Mouse (Mus musculus) limb, embryonic 14.5 days (tissue): ENCODE data around the gene Gm49358. TPM values are rescaled to one million over a fixed set of nuclear protein-coding genes. Genes with fewer than 3 reads are reported as not detected.
A peak's percentile ranks its signal among the peaks of the same experiment; 100 is the strongest.

Experiments
- ATAC-seq: fragments of 200-750 bp; cut with Nextera tagmentation; 2 replicates; pipeline ENCODE4 v1.8.0; 2017; ENCODE audit warnings: low read depth, moderate number of reproducible peaks, moderate TSS enrichment; ENCODE audit not compliant: low FRiP score
- DNase-seq: peaks from one replicate; pipeline ENCODE4 v3.0.0-alpha.2; 2015; ENCODE audit warnings: low spot score
- H3K27ac ChIP-seq: fragments of 300-500 bp; sonication (generic); replicated peaks from 2 replicates; pipeline ENCODE4 v1.5.1; 2014; ENCODE audit warnings: low read depth, mild to moderate bottlenecking, low read length, moderate library complexity, mixed read lengths
- H3K27me3 ChIP-seq: fragments of 300-500 bp; sonication (generic); 2 replicates; pipeline ENCODE4 v1.6.1; 2014; ENCODE audit warnings: low read length, mixed read lengths; ENCODE audit not compliant: control insufficient read depth, insufficient read depth
- H3K36me3 ChIP-seq: fragments of 300-500 bp; sonication (generic); 2 replicates; pipeline ENCODE4 v1.6.1; 2014; ENCODE audit warnings: mild to moderate bottlenecking, low read length, moderate library complexity, mixed read lengths; ENCODE audit not compliant: control insufficient read depth, insufficient read depth
- H3K4me1 ChIP-seq: fragments of 300-500 bp; sonication (generic); 2 replicates; pipeline ENCODE4 v1.6.1; 2014; ENCODE audit warnings: antibody characterized with exemption, low read length, mixed read lengths; ENCODE audit not compliant: control insufficient read depth, insufficient read depth
- H3K4me2 ChIP-seq: fragments of 300-500 bp; sonication (generic); replicated peaks from 2 replicates; pipeline ENCODE4 v1.6.1; 2014; ENCODE audit warnings: low read depth, mild to moderate bottlenecking, low read length, moderate library complexity; ENCODE audit not compliant: severe bottlenecking
- H3K4me3 ChIP-seq: fragments of 300-500 bp; sonication (generic); replicated peaks from 2 replicates; pipeline ENCODE4 v1.5.1; 2014; ENCODE audit warnings: low read length
- H3K9ac ChIP-seq: fragments of 300-500 bp; sonication (generic); 2 replicates; pipeline ENCODE4 v1.6.1; 2014; ENCODE audit warnings: mild to moderate bottlenecking, low read depth, low read length, moderate library complexity; ENCODE audit not compliant: severe bottlenecking
- H3K9me3 ChIP-seq: fragments of 300-500 bp; sonication (generic); 2 replicates; pipeline ENCODE4 v1.6.1; 2016; ENCODE audit warnings: low read length; ENCODE audit not compliant: control insufficient read depth
- POLR2A ChIP-seq: fragments of 200-500 bp; IDR thresholded peaks from 2 replicates; pipeline ENCODE4 v1.8.0; 2012; ENCODE audit warnings: inconsistent platforms, mild to moderate bottlenecking, moderate library complexity, borderline replicate concordance; ENCODE audit not compliant: insufficient read depth, insufficient read length; ENCODE audit errors: extremely low read depth
- WGBS: fragments of 180-500 bp; shearing (Covaris S2); extraction: QIAGEN DNeasy Blood & Tissue Kit; methylation state at CpG from one replicate; pipeline ENCODE4 v1.1.7; 2014; 5-methylcytosine and 5-hydroxymethylcytosine counted together
- polyA plus RNA-seq, 2 experiments: library from polyadenylated mRNA; depleted of rRNA in 1 of 2; stranded (reverse) in 1 of 2; unstranded in 1 of 2; fragments of >200 nt; fragmentation: Nextera tagmentation in 1 of 2; extraction: Ambion mirVana in 1 of 2; gene quantifications; 2 replicates each; pipeline versions ENCODE4 v1.2.1 to v1.2.3; 2012 to 2014

Gm49358 gene
- polyA plus RNA-seq, 2 experiments: 0.22 TPM; not detected in 1

- Histone ChIP-seq H3K27ac (no peak overlapping the region), H3K4me2 (no peak overlapping the region), H3K4me3 (no peak overlapping the region), H3K4me1 (no peaks in the 10 kb centered on the region), H3K36me3 (no peaks in the 10 kb centered on the region), H3K27me3 (no peaks in the 10 kb centered on the region), H3K9me3 (no peaks in the 10 kb centered on the region), H3K9ac (no peak overlapping the region)
- WGBS: 58% methylated on average over 4 of the region's 4 CpGs
- TF ChIP-seq POLR2A: no peak
- ATAC-seq (no peak), DNase-seq (no peak)
Observed at GRCm38 (mm10) chr10:86769797-86770196, 6.0 kb downstream of the Gm49358 start.

GRCm38 (mm10) chr10:86771701-86772100 is 7.9 kb downstream of the Gm49358 start:
- ATAC-seq: no peak
- Histone ChIP-seq H3K9ac (no peak overlapping the region), H3K27me3 (no peaks in the 10 kb centered on the region), H3K9me3 (no peaks in the 10 kb centered on the region), H3K27ac (no peak overlapping the region), H3K4me3 (no peak overlapping the region), H3K4me2 (no peak overlapping the region), H3K4me1 (no peaks in the 10 kb centered on the region), H3K36me3 (no peaks in the 10 kb centered on the region)
- TF ChIP-seq POLR2A: no peak
- WGBS: 71% methylated on average over 5 of the region's 5 CpGs
- no peak for DNase-seq

DNA sequence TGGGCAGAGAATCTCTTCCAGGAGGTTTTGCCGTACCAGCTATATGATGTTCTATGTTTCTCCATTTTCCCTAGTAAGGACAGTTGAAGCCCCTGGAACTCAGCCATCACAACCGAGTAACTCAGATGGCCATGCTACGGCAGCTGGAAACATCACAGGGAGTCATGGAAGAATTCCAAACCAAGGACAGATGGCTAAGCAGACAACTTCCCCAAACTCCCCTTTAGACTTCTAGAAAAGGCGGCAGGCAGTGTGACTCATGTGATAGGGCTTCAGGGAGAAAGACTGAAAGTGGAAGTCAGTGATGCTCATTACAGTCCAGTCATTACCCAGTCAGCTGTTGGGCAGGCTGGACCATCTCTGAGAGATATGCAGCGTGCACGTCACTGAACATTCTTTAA is 8.5 kb downstream of the Gm49358 start:
- 52% methylated on average over 6 of the region's 6 CpGs for WGBS
- no peak for TF ChIP-seq POLR2A
- Histone ChIP-seq H3K9ac (no peak overlapping the region), H3K36me3 (no peaks in the 10 kb centered on the region), H3K27ac (no peak overlapping the region), H3K4me3 (no peak overlapping the region), H3K4me1 (no peaks in the 10 kb centered on the region; the same call in 1 of the 2 replicates), H3K27me3 (no peaks in the 10 kb centered on the region), H3K9me3 (no peaks in the 10 kb centered on the region), H3K4me2 (no peak overlapping the region)
- DNase-seq: peak; percentile 10
- no peak for ATAC-seq

- no peak overlapping the region for H3K4me2 ChIP-seq
- no peak for ATAC-seq
- H3K27me3 ChIP-seq: no peaks in the 10 kb centered on the region
- WGBS: 14% methylated on average over 4 of the region's 4 CpGs
- H3K36me3 ChIP-seq: no peaks in the 10 kb centered on the region
- H3K9ac ChIP-seq: no peak overlapping the region
- H3K9me3 ChIP-seq: no peaks in the 10 kb centered on the region
- H3K4me3 ChIP-seq: no peak overlapping the region
- TF ChIP-seq POLR2A: no peak
- DNase-seq: no peak
- no peak overlapping the region for H3K27ac ChIP-seq
- H3K4me1 ChIP-seq: peaks cover 6% of the 10 kb centered on the region
Observed at GRCm38 (mm10) chr10:86773360-86773759, 9.6 kb downstream of the Gm49358 start.

- Histone ChIP-seq H3K4me1 (peaks cover 12% of the 10 kb centered on the region), H3K27ac (no peak overlapping the region), H3K9me3 (no peaks in the 10 kb centered on the region), H3K27me3 (0 out of 2 replicates have a peak, but pooled peaks cover 4% of the 10 kb centered on the region), H3K9ac (no peak overlapping the region), H3K36me3 (no peaks in the 10 kb centered on the region), H3K4me3 (no peak overlapping the region), H3K4me2 (no peak overlapping the region)
- DNase-seq (no peak), ATAC-seq (no peak)
- 54% methylated on average over 9 of the region's 9 CpGs for WGBS
- TF ChIP-seq POLR2A: no peak
Observed at GRCm38 (mm10) chr10:86776281-86776680, 12.5 kb downstream of the Gm49358 start.
